Mouse (Mus musculus): ENCODE measurements around the gene Lgals4. TPM values are rescaled to one million over a fixed set of nuclear protein-coding genes. Genes with fewer than 3 reads are reported as not detected.
A peak's percentile ranks its signal among the peaks of the same experiment; 100 is the strongest.

Gene Lgals4
- polyA plus RNA-seq, 1 experiment from 2014 or later, result 3.4 TPM

GRCm38 (mm10) chr7:28822556-28822955, 11.1 kb upstream of the Lgals4 start:
- ATAC-seq (ENCODE audit: low read depth) (no peak), DNase-seq (ENCODE audit: low spot score) (no peak)
- Histone ChIP-seq H3K4me2 (ENCODE audit: low read depth, low read length) (no peak overlapping the region), H3K4me1 (ENCODE audit: control insufficient read depth, insufficient read depth, low read length) (no peaks in the 10 kb centered on the region), H3K27me3 (replicated peaks; ENCODE audit: control insufficient read depth, insufficient read depth, low read length) (no peaks in the 10 kb centered on the region), H3K9me3 (ENCODE audit: control insufficient read depth, low read length) (no peaks in the 10 kb centered on the region), H3K4me3 (ENCODE audit: low read depth, low read length) (no peak overlapping the region), H3K9ac (ENCODE audit: low read depth, low read length) (no peak overlapping the region), H3K36me3 (ENCODE audit: control insufficient read depth, insufficient read depth, low read length) (peaks cover 60% of the 10 kb centered on the region), H3K27ac (replicated peaks; ENCODE audit: low read depth, low read length) (no peak overlapping the region)
- 53% methylated on average over 1 of the region's 1 CpGs for WGBS

DNA sequence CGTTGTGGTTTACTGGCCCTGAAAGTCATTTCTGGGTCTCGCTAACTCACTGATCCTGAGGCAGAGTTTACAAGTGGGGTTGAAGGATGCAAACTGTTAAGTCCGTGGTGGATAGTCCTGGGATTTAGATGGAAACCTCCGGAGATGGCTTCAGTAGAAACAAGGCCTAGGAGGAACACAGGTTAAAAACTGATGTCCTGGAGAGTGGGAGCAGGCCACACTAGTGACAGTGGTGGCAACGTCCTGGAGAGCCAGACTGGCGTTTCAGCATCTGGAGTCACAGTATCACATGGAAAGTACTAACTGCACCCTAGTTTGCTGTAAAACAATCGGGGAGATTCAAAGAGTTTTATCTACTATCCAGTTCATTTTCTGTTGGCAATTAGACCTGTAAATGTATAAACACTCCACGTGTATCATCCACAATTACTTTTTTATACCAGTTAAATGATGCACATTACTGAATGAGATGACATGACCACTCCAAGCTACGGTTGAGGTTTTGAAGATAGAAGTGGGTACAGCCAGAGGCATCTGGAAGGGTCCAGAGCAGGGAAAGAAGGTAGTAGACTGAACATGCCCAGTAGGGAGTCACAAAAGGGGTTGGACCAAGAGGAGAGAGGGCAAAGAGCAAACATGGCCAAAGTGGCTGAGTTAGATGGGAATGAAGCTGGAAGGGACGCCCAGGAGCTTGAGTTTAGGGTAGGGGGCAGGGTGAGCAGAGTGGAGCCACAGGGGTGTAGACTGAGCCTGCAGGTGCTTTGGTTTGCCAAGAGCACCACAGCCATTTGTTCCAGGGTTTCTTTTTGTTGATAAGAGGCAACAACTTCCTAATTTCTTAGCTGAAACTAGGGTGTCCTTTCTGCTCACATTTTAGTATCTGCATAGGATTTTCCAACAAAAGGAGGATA, 10.4 kb upstream of the Lgals4 start:
- WGBS, result 48% methylated on average over 10 of the region's 10 CpGs
- H3K27ac ChIP-seq (replicated peaks; ENCODE audit: low read depth, low read length), result peak overlapping the region; percentile 91

DNA sequence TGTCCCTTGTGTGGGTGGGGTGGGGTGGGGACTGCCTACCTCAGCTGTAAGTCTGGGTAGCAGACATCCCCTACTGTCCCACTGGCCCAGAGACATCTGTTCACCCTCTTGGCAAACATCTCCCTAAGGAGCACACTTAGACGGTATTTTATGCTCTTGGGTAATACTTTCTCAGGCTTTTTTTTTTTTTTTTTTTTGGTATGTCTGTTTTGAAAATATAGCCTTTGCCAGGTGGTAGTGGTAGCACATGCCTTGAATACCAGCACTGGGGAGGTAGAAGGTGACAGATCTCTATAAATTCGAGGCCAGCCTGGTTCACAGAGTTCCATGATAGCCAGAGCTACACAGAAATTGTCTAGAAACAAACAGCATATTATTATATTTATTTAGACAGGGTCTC, 9.7 kb upstream of the Lgals4 start:
- no peaks in the 10 kb centered on the region for H3K27me3 ChIP-seq (replicated peaks; ENCODE audit: control insufficient read depth, insufficient read depth, low read length)
- H3K27ac ChIP-seq (replicated peaks; ENCODE audit: low read depth, low read length), result peak overlapping the region; percentile 91
- WGBS, result 45% methylated on average over 2 of the region's 2 CpGs
- DNase-seq (ENCODE audit: low spot score), result no peak
- H3K4me1 ChIP-seq (ENCODE audit: control insufficient read depth, insufficient read depth, low read length), result no peaks in the 10 kb centered on the region
- ATAC-seq (ENCODE audit: low read depth), result no peak
- no peak overlapping the region; the same call in 1 of the 2 replicates for H3K9ac ChIP-seq (ENCODE audit: low read depth, low read length)
- H3K4me3 ChIP-seq (ENCODE audit: low read depth, low read length), result no peak overlapping the region
- H3K4me2 ChIP-seq (ENCODE audit: low read depth, low read length), result no peak overlapping the region
- no peaks in the 10 kb centered on the region for H3K9me3 ChIP-seq (ENCODE audit: control insufficient read depth, low read length)
- H3K36me3 ChIP-seq (ENCODE audit: control insufficient read depth, insufficient read depth, low read length), result peaks cover 46% of the 10 kb centered on the region

More for the DNA sequence above, 10.4 kb upstream of the Lgals4 start:
- ATAC-seq (ENCODE audit: low read depth), result no peak
- no peak for DNase-seq (ENCODE audit: low spot score)
- H3K36me3 ChIP-seq (ENCODE audit: control insufficient read depth, insufficient read depth, low read length), result peaks cover 53% of the 10 kb centered on the region
- H3K27me3 ChIP-seq (replicated peaks; ENCODE audit: control insufficient read depth, insufficient read depth, low read length), result no peaks in the 10 kb centered on the region
- H3K9ac ChIP-seq (ENCODE audit: low read depth, low read length), result no peak overlapping the region; the same call in 1 of the 2 replicates
- H3K4me3 ChIP-seq (ENCODE audit: low read depth, low read length), result no peak overlapping the region
- H3K4me2 ChIP-seq (ENCODE audit: low read depth, low read length), result no peak overlapping the region
- H3K4me1 ChIP-seq (ENCODE audit: control insufficient read depth, insufficient read depth, low read length), result no peaks in the 10 kb centered on the region
- no peaks in the 10 kb centered on the region for H3K9me3 ChIP-seq (ENCODE audit: control insufficient read depth, low read length)

DNA sequence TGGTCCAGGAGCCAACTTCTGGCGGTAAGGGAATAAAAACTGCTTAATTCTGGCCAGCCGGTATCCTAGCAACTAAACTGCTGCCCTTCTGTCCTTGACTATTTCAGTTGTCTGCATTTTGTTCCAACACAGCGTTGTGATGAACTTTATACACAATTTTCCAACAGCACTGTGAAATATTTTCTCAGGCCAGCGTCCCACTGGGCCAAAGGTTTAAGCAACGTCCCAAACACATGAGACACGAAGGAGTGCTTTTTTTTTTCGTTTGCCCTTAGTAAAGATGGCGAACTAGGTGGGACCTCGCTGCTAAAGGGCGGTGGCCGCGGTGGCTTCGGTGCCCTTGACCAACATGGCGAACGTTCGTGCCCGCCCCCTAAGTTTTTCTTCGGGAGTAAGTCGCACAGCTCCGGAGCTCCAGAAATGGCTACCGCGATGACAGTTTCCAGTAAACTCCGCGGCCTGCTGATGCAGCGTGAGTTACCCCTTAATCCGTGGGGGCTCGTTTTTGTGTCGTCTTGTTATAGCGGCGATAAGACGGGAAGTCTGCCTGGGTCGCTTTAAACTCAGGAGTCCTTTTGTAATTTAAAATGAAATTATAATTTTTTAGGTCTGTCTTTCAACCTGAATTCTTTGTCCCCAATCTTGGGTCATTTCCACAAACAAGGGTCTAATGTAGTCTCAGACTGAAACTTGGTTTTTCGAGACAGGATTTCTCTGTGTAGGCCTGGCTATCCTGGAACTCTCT, 8.5 kb upstream of the Lgals4 start, which contains the start of gene Ech1:
Gene Ech1 (plus strand): TSS at position 277 of the 745 bp plus-strand sequence.
- peak within 1 kb of the TSS; percentile 50 for H3K4me3 ChIP-seq (ENCODE audit: low read depth, low read length)
- DNase-seq (ENCODE audit: low spot score), result peak; percentile 97
- peak within 1 kb of the TSS; percentile 70 for H3K9ac ChIP-seq (ENCODE audit: low read depth, low read length)
- H3K9me3 ChIP-seq (ENCODE audit: control insufficient read depth, low read length), result no peaks in the 10 kb centered on the region
- H3K4me1 ChIP-seq (ENCODE audit: control insufficient read depth, insufficient read depth, low read length), result no peaks in the 10 kb centered on the region
- H3K4me2 ChIP-seq (ENCODE audit: low read depth, low read length), result peak within 1 kb of the TSS; percentile 53
- H3K27ac ChIP-seq (replicated peaks; ENCODE audit: low read depth, low read length), result peak within 1 kb of the TSS; percentile 91
- peaks cover 44% of the 10 kb centered on the region for H3K36me3 ChIP-seq (ENCODE audit: control insufficient read depth, insufficient read depth, low read length)
- no peaks in the 10 kb centered on the region for H3K27me3 ChIP-seq (replicated peaks; ENCODE audit: control insufficient read depth, insufficient read depth, low read length)
- 2% methylated on average over 33 of the region's 33 CpGs for WGBS
- ATAC-seq (ENCODE audit: low read depth), result peak; percentile 84

DNA sequence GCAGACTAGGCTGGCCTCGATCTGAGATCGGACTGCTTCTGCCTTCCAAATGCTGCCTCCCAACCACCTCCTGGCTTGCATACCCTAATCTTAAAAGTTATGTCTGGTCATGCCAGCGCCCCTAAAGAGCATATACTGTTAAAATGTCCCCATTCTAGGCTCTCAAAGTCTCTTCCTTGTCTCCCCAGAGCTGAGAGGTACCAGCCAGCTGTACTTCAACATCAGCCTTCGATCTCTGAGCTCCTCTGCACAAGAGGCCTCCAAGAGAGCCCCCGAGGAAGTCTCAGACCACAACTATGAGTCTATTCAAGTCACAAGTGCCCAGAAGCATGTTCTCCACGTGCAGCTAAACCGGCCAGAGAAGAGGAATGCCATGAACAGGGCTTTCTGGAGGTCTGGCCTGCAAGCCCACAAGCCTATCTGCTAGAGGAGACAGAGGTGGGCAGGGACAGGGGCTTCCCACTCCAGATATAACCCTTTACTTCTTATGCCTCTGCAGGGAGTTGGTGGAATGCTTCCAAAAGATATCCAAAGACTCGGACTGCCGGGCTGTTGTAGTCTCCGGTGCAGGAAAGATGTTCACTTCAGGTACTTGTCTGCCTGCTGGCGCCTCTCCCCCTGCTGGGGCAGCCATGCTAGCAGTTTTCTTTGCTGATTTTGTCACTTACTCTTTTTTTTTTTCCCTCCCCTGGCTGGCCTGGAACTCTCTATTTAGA, 7.8 kb upstream of the Lgals4 start:
- peaks cover 44% of the 10 kb centered on the region for H3K36me3 ChIP-seq (ENCODE audit: control insufficient read depth, insufficient read depth, low read length)
- H3K4me1 ChIP-seq (ENCODE audit: control insufficient read depth, insufficient read depth, low read length), result no peaks in the 10 kb centered on the region
- H3K27ac ChIP-seq (replicated peaks; ENCODE audit: low read depth, low read length), result peak overlapping the region; percentile 91
- H3K9ac ChIP-seq (ENCODE audit: low read depth, low read length), result peak overlapping the region; percentile 70
- no peaks in the 10 kb centered on the region for H3K9me3 ChIP-seq (ENCODE audit: control insufficient read depth, low read length)
- ATAC-seq (ENCODE audit: low read depth) (no peak; the same call in 1 of the 2 replicates), DNase-seq (ENCODE audit: low spot score) (no peak)
- H3K27me3 ChIP-seq (replicated peaks; ENCODE audit: control insufficient read depth, insufficient read depth, low read length), result no peaks in the 10 kb centered on the region
- peak overlapping the region; percentile 50 for H3K4me3 ChIP-seq (ENCODE audit: low read depth, low read length)
- H3K4me2 ChIP-seq (ENCODE audit: low read depth, low read length), result peak overlapping the region; percentile 53
- 51% methylated on average over 11 of the region's 11 CpGs for WGBS

- Histone ChIP-seq H3K9me3 (ENCODE audit: control insufficient read depth, low read length) (no peaks in the 10 kb centered on the region), H3K4me3 (ENCODE audit: low read depth, low read length) (peak overlapping the region; percentile 50; the same call in 1 of the 2 replicates), H3K36me3 (ENCODE audit: control insufficient read depth, insufficient read depth, low read length) (peaks cover 43% of the 10 kb centered on the region), H3K27ac (replicated peaks; ENCODE audit: low read depth, low read length) (peak overlapping the region; percentile 91; the same call in 1 of the 2 replicates), H3K4me1 (ENCODE audit: control insufficient read depth, insufficient read depth, low read length) (no peaks in the 10 kb centered on the region), H3K4me2 (ENCODE audit: low read depth, low read length) (peak overlapping the region; percentile 53), H3K9ac (ENCODE audit: low read depth, low read length) (no peak overlapping the region), H3K27me3 (replicated peaks; ENCODE audit: control insufficient read depth, insufficient read depth, low read length) (no peaks in the 10 kb centered on the region)
- ATAC-seq (ENCODE audit: low read depth), result no peak
- 91% methylated on average over 7 of the region's 7 CpGs for WGBS
- no peak for DNase-seq (ENCODE audit: low spot score)
Observed at GRCm38 (mm10) chr7:28826402-28826772, 7.3 kb upstream of the Lgals4 start.

GRCm38 (mm10) chr7:28827338-28827737, 6.3 kb upstream of the Lgals4 start:
- DNase-seq (ENCODE audit: low spot score) (peak; percentile 82), ATAC-seq (ENCODE audit: low read depth) (no peak)
- Histone ChIP-seq H3K27me3 (replicated peaks; ENCODE audit: control insufficient read depth, insufficient read depth, low read length) (no peaks in the 10 kb centered on the region), H3K4me1 (ENCODE audit: control insufficient read depth, insufficient read depth, low read length) (no peaks in the 10 kb centered on the region), H3K27ac (replicated peaks; ENCODE audit: low read depth, low read length) (no peak overlapping the region), H3K9me3 (ENCODE audit: control insufficient read depth, low read length) (no peaks in the 10 kb centered on the region), H3K9ac (ENCODE audit: low read depth, low read length) (no peak overlapping the region), H3K4me2 (ENCODE audit: low read depth, low read length) (no peak overlapping the region), H3K4me3 (ENCODE audit: low read depth, low read length) (no peak overlapping the region), H3K36me3 (ENCODE audit: control insufficient read depth, insufficient read depth, low read length) (peaks cover 43% of the 10 kb centered on the region)
- whole genome bisulfite sequencing, result 38% methylated on average over 3 of the region's 3 CpGs

DNA sequence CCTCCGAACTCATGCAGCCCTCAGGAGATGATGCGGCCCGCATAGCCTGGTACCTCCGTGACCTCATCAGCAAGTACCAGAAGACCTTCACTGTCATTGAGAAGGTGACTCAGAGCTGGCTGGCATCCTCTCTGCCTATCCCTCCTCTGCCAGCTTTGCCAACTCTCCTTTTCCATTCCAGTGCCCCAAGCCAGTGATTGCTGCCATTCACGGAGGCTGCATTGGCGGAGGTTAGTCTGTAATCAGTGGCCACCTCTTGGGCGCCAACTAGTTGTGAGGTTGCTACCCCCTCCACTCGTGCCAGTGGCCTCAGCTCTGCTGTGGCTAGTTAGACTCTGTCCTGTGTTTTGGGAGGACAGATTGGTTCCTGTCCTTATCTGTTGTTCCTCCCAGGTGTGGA, 3.8 kb upstream of the Lgals4 start:
- Histone ChIP-seq H3K9ac (ENCODE audit: low read depth, low read length) (no peak overlapping the region), H3K27ac (replicated peaks; ENCODE audit: low read depth, low read length) (no peak overlapping the region), H3K4me3 (ENCODE audit: low read depth, low read length) (no peak overlapping the region), H3K4me1 (ENCODE audit: control insufficient read depth, insufficient read depth, low read length) (no peaks in the 10 kb centered on the region), H3K9me3 (ENCODE audit: control insufficient read depth, low read length) (no peaks in the 10 kb centered on the region), H3K36me3 (ENCODE audit: control insufficient read depth, insufficient read depth, low read length) (peaks cover 31% of the 10 kb centered on the region), H3K4me2 (ENCODE audit: low read depth, low read length) (no peak overlapping the region), H3K27me3 (replicated peaks; ENCODE audit: control insufficient read depth, insufficient read depth, low read length) (no peaks in the 10 kb centered on the region)
- WGBS, result 95% methylated on average over 8 of the region's 8 CpGs
- DNase-seq (ENCODE audit: low spot score) (no peak), ATAC-seq (ENCODE audit: low read depth) (no peak)

Data from embryonic facial prominence, embryonic 14.5 days (tissue).